Mouse (Mus musculus) thymus, adult 18-20 months (tissue): ENCODE data around the gene Tnnt1.

ENCODE experiments used
- DNase-seq, 2 experiments: peaks; one replicate each; pipeline ENCODE4 v3.0.0; 2022; ENCODE audit warnings: mixed read lengths in 2 of 2

Gene Tnnt1

GRCm38 (mm10) chr7:4497271-4497903 lies 18.8 kb downstream of the Tnnt1 start:
- DNase-seq = no peak

GRCm38 (mm10) chr7:4496468-4496867 lies 19.7 kb downstream of the Tnnt1 start:
- DNase-seq = no peak

GRCm38 (mm10) chr7:4493991-4494390 lies 22.2 kb downstream of the Tnnt1 start:
- no peak for DNase-seq

- DNase-seq = no peak
Observed at GRCm38 (mm10) chr7:4492284-4493224, 23.6 kb downstream of the Tnnt1 start.

GRCm38 (mm10) chr7:4491308-4491707 lies 24.9 kb downstream of the Tnnt1 start:
- no peak for DNase-seq

GRCm38 (mm10) chr7:4482281-4482680 lies 33.9 kb downstream of the Tnnt1 start:
- no peak for DNase-seq

- DNase-seq = no peak
Observed at GRCm38 (mm10) chr7:4479674-4480073, 36.5 kb downstream of the Tnnt1 start.

- no peak for DNase-seq
Observed at GRCm38 (mm10) chr7:4478796-4479291, 37.3 kb downstream of the Tnnt1 start.

- DNase-seq = no peak
Observed at GRCm38 (mm10) chr7:4478021-4478795, 38.0 kb downstream of the Tnnt1 start.

GRCm38 (mm10) chr7:4473940-4474339 lies 42.2 kb downstream of the Tnnt1 start:
- no peak for DNase-seq

GRCm38 (mm10) chr7:4471179-4471555 lies 45.0 kb downstream of the Tnnt1 start:
- DNase-seq = no peak

- no peak for DNase-seq
Observed at GRCm38 (mm10) chr7:4470275-4471178, 45.7 kb downstream of the Tnnt1 start.

GRCm38 (mm10) chr7:4467801-4468200 lies 48.4 kb downstream of the Tnnt1 start:
- no peak for DNase-seq

- DNase-seq = no peak
Observed at GRCm38 (mm10) chr7:4464194-4464824, 51.9 kb downstream of the Tnnt1 start.

- no peak for DNase-seq
Observed at GRCm38 (mm10) chr7:4460576-4461434, 55.4 kb downstream of the Tnnt1 start, which contains the start of gene Eps8l1. Gene Eps8l1, plus strand, starts transcription at chr7:4460674.
